Mouse (Mus musculus): ENCODE measurements around the gene Scnm1.

- TF ChIP-seq CTCF (conservative IDR thresholded peaks at IDR 0.05 in 1 of 2, IDR thresholded peaks at IDR 0.05 in 1 of 2; ENCODE audit: low read depth in 2 of 2, low read length in 2 of 2) (no peak), POLR2AphosphoS2 (IDR thresholded peaks at IDR 0.05; ENCODE audit: low read depth, low read length) (no peak), EP300 (IDR thresholded peaks at IDR 0.05; ENCODE audit: low read length) (no peak), IRF4 (IDR thresholded peaks at IDR 0.05; ENCODE audit: low read depth, low read length) (no peak)
These were observed 43.8 kb upstream of the Scnm1 start for GRCm38 (mm10) chr3:95177583-95177982.

Measured in CH12.LX (cell line).